Mouse (Mus musculus) heart, embryonic 16.5 days (tissue): ENCODE measurements around the gene Vps37d. TPM values are rescaled to one million over a fixed set of nuclear protein-coding genes. Genes with fewer than 3 reads are reported as not detected.

ENCODE experiments used
- ATAC-seq: fragments of 200-750 bp; cut with Nextera tagmentation; replicated peaks from 2 replicates; pipeline ENCODE4 v1.8.0; 2017; ENCODE audit warnings: moderate number of reproducible peaks; ENCODE audit not compliant: insufficient read depth, low FRiP score; ENCODE audit errors: extremely low read depth
- H3K27ac ChIP-seq: fragments of 300-500 bp; sonication (generic); 2 replicates; pipeline ENCODE4 v1.5.1; 2014; ENCODE audit warnings: mild to moderate bottlenecking, low read length, control low read depth, moderate library complexity
- H3K27me3 ChIP-seq: fragments of 300-500 bp; sonication (generic); 2 replicates; pipeline ENCODE4 v1.6.1; 2014; ENCODE audit warnings: low read length, mixed read lengths; ENCODE audit not compliant: control insufficient read depth, insufficient read depth
- H3K36me3 ChIP-seq: fragments of 300-500 bp; sonication (generic); 2 replicates; pipeline ENCODE4 v1.6.1; 2014; ENCODE audit not compliant: control insufficient read depth, insufficient read depth
- H3K4me1 ChIP-seq: fragments of 300-500 bp; sonication (generic); 2 replicates; pipeline ENCODE4 v1.6.1; 2014; ENCODE audit warnings: low read length, mixed read lengths; ENCODE audit not compliant: control insufficient read depth, insufficient read depth
- H3K4me2 ChIP-seq: fragments of 300-500 bp; sonication (generic); 2 replicates; pipeline ENCODE4 v1.6.1; 2014; ENCODE audit warnings: low read depth, mild to moderate bottlenecking, control low read depth, low read length
- H3K4me3 ChIP-seq: fragments of 300-500 bp; sonication (generic); 2 replicates; pipeline ENCODE4 v1.5.1; 2014; ENCODE audit warnings: mild to moderate bottlenecking, control low read depth, low read length
- H3K9ac ChIP-seq: fragments of 300-500 bp; sonication (generic); 2 replicates; pipeline ENCODE4 v1.6.1; 2014; ENCODE audit warnings: low read length, control low read depth
- H3K9me3 ChIP-seq: fragments of 300-500 bp; sonication (generic); replicated peaks from 2 replicates; pipeline ENCODE4 v1.6.1; 2016; ENCODE audit warnings: low read length; ENCODE audit not compliant: control insufficient read depth
- WGBS: fragments of 180-500 bp; shearing (Covaris S2); extraction: QIAGEN DNeasy Blood & Tissue Kit; methylation state at CpG from one replicate; pipeline ENCODE4 v1.1.7; 2014; 5-methylcytosine and 5-hydroxymethylcytosine counted together
- polyA plus RNA-seq: library from polyadenylated mRNA; unstranded; fragments of >200 nt; fragmentation: Nextera tagmentation; extraction: Ambion mirVana; gene quantifications from 2 replicates; pipeline ENCODE4 v1.2.1, GENCODE M21; 2015

Gene Vps37d
- 1.8 and 2.4 TPM in 2 replicates for polyA plus RNA-seq

- peak within 1 kb of the TSS; percentile 74 for H3K4me2 ChIP-seq
- H3K4me3 ChIP-seq = peak within 1 kb of the TSS; percentile 72
- peaks cover 8% of the 10 kb centered on the region for H3K27me3 ChIP-seq
- no peaks in the 10 kb centered on the region for H3K9me3 ChIP-seq
- peak within 1 kb of the TSS; percentile 88 for H3K9ac ChIP-seq
- under 1% methylated on average over 72 of the region's 83 CpGs for WGBS
- peak; percentile 90 for ATAC-seq
- H3K4me1 ChIP-seq = no peaks in the 10 kb centered on the region
- H3K27ac ChIP-seq = peak within 1 kb of the TSS; percentile 26; the same call in 1 of the 2 replicates
- H3K36me3 ChIP-seq = no peaks in the 10 kb centered on the region
Measured at GRCm38 (mm10) chr5:135077564-135078481, at the start of gene Vps37d. Gene Vps37d (minus strand): TSS chr5:135078266.

DNA sequence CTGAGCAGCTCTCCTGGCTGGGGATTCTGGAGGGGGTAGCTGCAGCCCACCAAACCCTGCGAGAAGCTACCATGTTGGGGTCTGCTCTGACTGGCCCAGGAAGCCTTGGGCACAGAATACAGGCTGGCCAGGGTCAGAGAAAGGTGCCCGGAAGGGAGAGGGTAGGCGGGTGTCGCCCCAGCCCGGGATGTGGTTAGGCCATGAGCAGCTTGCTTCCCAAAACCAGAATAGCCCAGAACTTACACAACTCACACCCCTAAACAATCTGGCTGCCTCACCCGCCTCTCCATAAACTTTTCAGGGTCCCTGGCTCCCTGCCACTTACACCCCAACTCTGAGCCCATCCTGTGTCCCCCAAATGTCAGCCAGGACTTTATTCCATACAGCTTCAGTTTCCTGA is 49.6 kb upstream of the Vps37d start:
- H3K4me1 ChIP-seq = no peaks in the 10 kb centered on the region
- no peak overlapping the region for H3K4me3 ChIP-seq
- H3K27me3 ChIP-seq = peaks cover 15% of the 10 kb centered on the region
- H3K9me3 ChIP-seq = 0 out of 2 replicates have a peak, but pooled peaks cover 4% of the 10 kb centered on the region
- no peak for ATAC-seq
- H3K36me3 ChIP-seq = no peaks in the 10 kb centered on the region
- 71% methylated on average over 6 of the region's 6 CpGs for WGBS
- no peak overlapping the region for H3K27ac ChIP-seq
- H3K9ac ChIP-seq = no peak overlapping the region
- no peak overlapping the region for H3K4me2 ChIP-seq

DNA sequence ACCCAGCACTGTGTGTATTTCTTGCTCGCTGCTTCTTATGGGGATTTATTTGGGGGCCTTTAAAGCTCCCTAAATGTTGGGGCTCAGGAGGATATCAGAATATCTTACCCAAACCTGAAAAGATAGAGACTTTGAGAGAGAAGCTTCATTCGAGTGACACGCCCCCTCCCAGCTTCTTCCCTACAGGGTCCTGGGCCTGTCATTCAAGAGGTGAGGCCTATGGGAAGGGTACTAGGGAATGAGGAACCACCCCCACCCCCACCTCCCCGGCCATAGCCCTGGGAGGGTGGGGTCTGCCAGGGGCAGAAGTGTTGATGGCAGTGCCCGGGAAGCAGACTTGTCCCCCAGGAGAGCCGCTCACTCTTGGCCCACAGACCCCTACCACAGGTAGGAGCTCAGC is 48.1 kb upstream of the Vps37d start:
- H3K9ac ChIP-seq = no peak overlapping the region
- no peak for ATAC-seq
- H3K4me2 ChIP-seq = no peak overlapping the region
- 0 out of 2 replicates have a peak, but pooled peaks cover 4% of the 10 kb centered on the region for H3K9me3 ChIP-seq
- no peaks in the 10 kb centered on the region for H3K36me3 ChIP-seq
- 67% methylated on average over 6 of the region's 6 CpGs for WGBS
- no peak overlapping the region for H3K4me3 ChIP-seq
- H3K27ac ChIP-seq = no peak overlapping the region
- H3K4me1 ChIP-seq = no peaks in the 10 kb centered on the region
- H3K27me3 ChIP-seq = peaks cover 9% of the 10 kb centered on the region

- Histone ChIP-seq H3K9me3 (no peaks in the 10 kb centered on the region), H3K4me3 (no peak overlapping the region), H3K36me3 (no peaks in the 10 kb centered on the region), H3K4me1 (peaks cover 3% of the 10 kb centered on the region; the same call in 1 of the 2 replicates), H3K27ac (no peak overlapping the region), H3K9ac (no peak overlapping the region), H3K4me2 (no peak overlapping the region), H3K27me3 (peaks cover 10% of the 10 kb centered on the region)
- whole genome bisulfite sequencing = 62% methylated on average over 4 of the region's 4 CpGs
- no peak for ATAC-seq
Measured at GRCm38 (mm10) chr5:135120753-135121152, 42.7 kb upstream of the Vps37d start.

GRCm38 (mm10) chr5:135118589-135119081 is 40.6 kb upstream of the Vps37d start:
- peaks cover 3% of the 10 kb centered on the region; the same call in 1 of the 2 replicates for H3K4me1 ChIP-seq
- peaks cover 10% of the 10 kb centered on the region for H3K27me3 ChIP-seq
- peak; percentile 61; the same call in 1 of the 2 replicates for ATAC-seq
- H3K27ac ChIP-seq = no peak overlapping the region
- H3K9ac ChIP-seq = no peak overlapping the region
- 8% methylated on average over 6 of the region's 6 CpGs for WGBS
- no peaks in the 10 kb centered on the region for H3K9me3 ChIP-seq
- no peak overlapping the region for H3K4me2 ChIP-seq
- no peak overlapping the region for H3K4me3 ChIP-seq
- no peaks in the 10 kb centered on the region for H3K36me3 ChIP-seq

DNA sequence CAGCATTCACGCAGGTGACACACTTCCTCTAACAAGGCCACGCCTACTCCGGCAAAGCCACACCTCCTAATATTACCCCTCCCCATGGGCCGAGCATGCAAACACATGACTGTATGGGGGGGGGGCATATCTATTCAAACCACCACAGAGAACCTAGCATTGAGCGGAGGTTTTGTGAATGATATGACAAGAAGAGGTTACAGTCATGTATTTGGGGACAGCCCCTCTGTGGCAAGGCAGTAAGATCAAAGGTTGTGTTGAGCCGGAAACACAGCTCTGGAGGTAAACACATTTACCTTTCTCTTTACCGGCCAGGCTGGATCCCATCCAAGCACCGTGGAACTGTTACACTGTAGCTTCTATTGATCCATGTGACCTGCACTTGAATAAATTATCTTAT is 37.2 kb upstream of the Vps37d start:
- no peak for ATAC-seq
- peaks cover 3% of the 10 kb centered on the region; the same call in 1 of the 2 replicates for H3K4me1 ChIP-seq
- no peaks in the 10 kb centered on the region for H3K9me3 ChIP-seq
- no peak overlapping the region for H3K27ac ChIP-seq
- H3K27me3 ChIP-seq = no peaks in the 10 kb centered on the region; the same call in 1 of the 2 replicates
- H3K4me3 ChIP-seq = no peak overlapping the region
- 82% methylated on average over 8 of the region's 8 CpGs for WGBS
- H3K36me3 ChIP-seq = no peaks in the 10 kb centered on the region
- H3K9ac ChIP-seq = no peak overlapping the region
- H3K4me2 ChIP-seq = no peak overlapping the region

- H3K27ac ChIP-seq = no peak overlapping the region
- H3K4me2 ChIP-seq = no peak overlapping the region
- no peaks in the 10 kb centered on the region for H3K9me3 ChIP-seq
- no peak for ATAC-seq
- H3K4me3 ChIP-seq = no peak overlapping the region
- 77% methylated on average over 12 of the region's 12 CpGs for WGBS
- H3K36me3 ChIP-seq = no peaks in the 10 kb centered on the region
- peaks cover 2% of the 10 kb centered on the region; the same call in 1 of the 2 replicates for H3K27me3 ChIP-seq
- no peak overlapping the region for H3K9ac ChIP-seq
- peaks cover 3% of the 10 kb centered on the region; the same call in 1 of the 2 replicates for H3K4me1 ChIP-seq
Measured at GRCm38 (mm10) chr5:135113782-135114181, 35.7 kb upstream of the Vps37d start.

GRCm38 (mm10) chr5:135109976-135110375 is 31.9 kb upstream of the Vps37d start:
- 68% methylated on average over 6 of the region's 6 CpGs for WGBS
- no peak overlapping the region for H3K4me2 ChIP-seq
- ATAC-seq = no peak
- no peak overlapping the region for H3K4me3 ChIP-seq
- no peaks in the 10 kb centered on the region for H3K9me3 ChIP-seq
- no peak overlapping the region for H3K9ac ChIP-seq
- no peak overlapping the region for H3K27ac ChIP-seq
- H3K36me3 ChIP-seq = no peaks in the 10 kb centered on the region
- H3K4me1 ChIP-seq = peaks cover 8% of the 10 kb centered on the region
- peaks cover 22% of the 10 kb centered on the region for H3K27me3 ChIP-seq

DNA sequence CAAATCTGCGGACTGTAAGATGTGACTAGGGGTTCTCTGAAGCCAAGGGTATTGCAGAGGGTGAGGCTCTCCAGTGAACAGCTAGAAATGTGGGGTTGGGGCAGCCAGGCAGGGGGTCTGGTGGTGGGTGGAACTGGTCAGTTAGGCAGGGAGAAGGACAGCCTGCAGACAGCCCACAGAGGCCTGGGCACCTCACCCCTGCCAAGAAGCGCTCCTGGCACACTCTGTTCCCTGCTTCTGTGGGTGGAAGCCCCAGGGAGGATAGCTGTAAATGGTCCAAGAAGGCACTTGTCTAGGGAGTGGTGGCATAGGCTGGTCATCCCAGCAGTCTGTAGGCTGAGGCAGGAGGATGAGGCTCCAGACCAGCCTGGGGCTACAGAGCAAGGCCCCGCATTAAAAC is 31.4 kb upstream of the Vps37d start:
- Histone ChIP-seq H3K9me3 (no peaks in the 10 kb centered on the region), H3K27me3 (peaks cover 22% of the 10 kb centered on the region), H3K27ac (no peak overlapping the region), H3K36me3 (no peaks in the 10 kb centered on the region), H3K4me2 (no peak overlapping the region), H3K4me1 (peaks cover 8% of the 10 kb centered on the region), H3K4me3 (no peak overlapping the region), H3K9ac (no peak overlapping the region)
- ATAC-seq = no peak
- WGBS = 87% methylated on average over 3 of the region's 3 CpGs
